Mouse (Mus musculus): ENCODE results near the gene Pqbp1.

- TF ChIP-seq CTCF (IDR thresholded peaks at IDR 0.05) (no peak), POLR2A (IDR thresholded peaks at IDR 0.05; ENCODE audit: insufficient read depth, low read depth, low read length) (no peak), EP300 (IDR thresholded peaks at IDR 0.05; ENCODE audit: insufficient read depth, low read depth, low read length) (no peak)
Measured at GRCm38 (mm10) chrX:7936874-7937273, 37.8 kb upstream of the Pqbp1 start.
